Mouse (Mus musculus): Measurements from ENCODE around the gene Mcm10.

Gene Mcm10

GRCm38 (mm10) chr2:5032665-5033064 is 20.1 kb upstream of the Mcm10 start:
- DNase-seq (ENCODE audit: low spot score) = no peak

DNA sequence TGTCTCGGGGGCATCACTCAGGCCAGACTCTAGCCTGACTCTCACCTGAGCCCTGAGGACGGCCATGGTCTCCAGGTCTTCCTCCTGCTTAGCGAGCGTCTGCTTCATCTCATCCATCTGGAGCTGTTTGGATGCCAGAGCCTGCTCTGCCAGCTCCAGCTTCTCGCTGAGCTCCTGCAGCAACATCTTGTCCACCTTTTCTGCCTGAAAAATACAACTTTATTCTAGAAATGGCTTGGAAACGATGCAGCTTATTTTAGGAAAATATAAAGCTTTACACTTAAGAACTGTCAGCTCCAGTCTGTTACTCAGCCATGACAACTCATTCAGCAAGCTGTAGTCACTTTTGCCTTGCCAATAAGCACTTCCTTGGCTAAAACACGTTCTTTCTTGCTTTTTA is 18.6 kb upstream of the Mcm10 start:
- DNase-seq (ENCODE audit: low spot score) = no peak

DNA sequence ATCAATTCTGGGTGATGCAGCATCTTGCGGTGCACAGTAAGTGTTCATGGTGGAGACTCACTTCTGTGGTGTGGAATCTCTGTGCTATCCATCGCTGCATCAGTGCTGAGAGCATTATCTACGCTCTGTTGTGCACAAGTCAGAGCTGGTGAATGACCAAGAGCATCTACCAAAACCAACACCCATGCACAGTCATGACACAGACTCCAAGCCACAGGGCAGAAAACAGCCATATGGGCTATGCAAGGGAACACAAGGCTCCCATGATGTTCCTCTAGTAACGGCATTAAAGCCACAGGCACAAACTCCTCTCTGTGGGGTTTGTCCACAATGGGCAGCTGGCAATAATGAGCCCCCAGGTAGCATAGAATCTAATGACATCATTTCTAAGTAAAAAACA is 17.2 kb upstream of the Mcm10 start:
- no peak for DNase-seq (ENCODE audit: low spot score)

- no peak for DNase-seq (ENCODE audit: low spot score)
Measured at GRCm38 (mm10) chr2:5028047-5028446, 15.5 kb upstream of the Mcm10 start.

GRCm38 (mm10) chr2:5027057-5027456 is 14.5 kb upstream of the Mcm10 start:
- no peak for DNase-seq (ENCODE audit: low spot score)

GRCm38 (mm10) chr2:5025162-5025733 is 12.7 kb upstream of the Mcm10 start:
- no peak for DNase-seq (ENCODE audit: low spot score)

DNA sequence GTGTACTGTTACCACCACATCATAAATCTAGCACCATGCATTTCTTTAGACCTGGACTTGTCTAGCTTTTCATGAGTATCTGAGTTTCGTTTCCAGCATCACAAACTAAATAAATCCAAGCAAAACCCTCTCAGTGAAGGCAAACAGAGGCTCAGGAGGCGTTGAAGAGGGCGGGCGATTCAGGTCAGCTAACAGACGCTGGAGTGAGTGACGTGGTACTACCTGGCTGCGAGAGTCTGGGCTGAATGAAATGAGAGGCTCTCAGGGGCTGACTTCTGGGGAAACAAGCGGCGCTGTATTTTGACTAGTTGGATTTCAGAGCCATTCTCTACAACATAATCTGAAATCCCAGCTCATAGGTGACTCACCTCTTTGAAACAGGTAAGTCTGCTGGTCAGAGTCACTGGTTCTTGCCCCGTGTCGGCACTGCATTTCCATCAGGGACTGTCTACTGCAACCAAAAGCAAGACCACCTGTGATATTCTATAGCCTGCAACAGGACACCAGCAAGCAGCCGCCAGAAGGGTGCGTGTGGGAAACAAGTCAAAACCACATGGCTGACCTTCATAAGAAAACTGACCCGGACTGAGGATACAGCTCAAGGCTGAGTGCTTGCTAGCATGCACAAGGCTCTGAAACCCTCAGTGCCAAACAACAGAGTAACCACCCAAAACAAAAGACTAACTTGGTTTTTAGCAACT is 11.3 kb upstream of the Mcm10 start:
- DNase-seq (ENCODE audit: low spot score) = no peak

DNA sequence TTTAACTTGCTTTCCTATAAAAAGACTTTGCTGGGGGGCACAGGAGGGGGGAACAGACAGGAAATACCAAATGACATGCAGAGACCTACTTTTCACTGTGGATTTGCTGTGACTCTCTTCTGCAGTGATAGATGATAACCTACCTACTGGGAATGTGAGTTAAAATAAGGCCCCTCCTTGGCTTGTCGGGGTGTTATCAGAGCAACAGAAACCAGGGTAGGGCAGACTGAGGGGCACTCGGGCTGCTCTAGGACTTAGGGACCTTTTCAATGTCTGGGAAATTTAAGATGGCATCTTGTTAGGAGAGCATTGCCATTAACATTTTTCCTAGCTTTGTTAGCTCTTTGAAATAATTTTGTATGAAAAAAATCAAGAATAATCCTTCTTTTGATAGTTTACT is 10.7 kb upstream of the Mcm10 start:
- DNase-seq (ENCODE audit: low spot score) = no peak

GRCm38 (mm10) chr2:5019708-5020107 is 7.1 kb upstream of the Mcm10 start:
- DNase-seq (ENCODE audit: low spot score) = peak; percentile 56

DNA sequence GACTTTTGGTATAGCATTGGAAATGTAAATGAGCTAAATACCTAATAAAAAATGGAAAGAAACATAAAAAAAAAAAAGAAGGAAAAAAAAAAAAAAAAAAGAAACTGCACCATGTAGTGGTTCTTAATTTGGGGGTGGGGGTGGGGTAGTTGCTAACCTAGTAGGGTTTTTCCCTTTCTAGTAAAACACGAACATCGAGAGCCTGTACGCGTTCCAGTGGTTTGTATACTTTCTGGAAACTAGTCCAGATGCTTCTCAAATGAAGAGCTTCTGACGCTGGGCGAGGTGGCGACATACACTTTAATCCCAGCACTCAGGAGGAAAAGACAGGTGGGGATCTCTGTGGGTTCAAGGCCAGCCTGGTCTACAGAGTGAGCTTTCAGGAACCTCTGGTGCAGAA is 4.3 kb upstream of the Mcm10 start:
- DNase-seq (ENCODE audit: low spot score) = no peak

- DNase-seq (ENCODE audit: low spot score) = no peak
Measured at GRCm38 (mm10) chr2:5015527-5015926, 2.9 kb upstream of the Mcm10 start.

GRCm38 (mm10) chr2:5014616-5015015 is 2.0 kb upstream of the Mcm10 start:
- no peak for DNase-seq (ENCODE audit: low spot score)

GRCm38 (mm10) chr2:5011898-5012490 is 597 bp downstream of the Mcm10 start:
- DNase-seq (ENCODE audit: low spot score) = no peak

DNA sequence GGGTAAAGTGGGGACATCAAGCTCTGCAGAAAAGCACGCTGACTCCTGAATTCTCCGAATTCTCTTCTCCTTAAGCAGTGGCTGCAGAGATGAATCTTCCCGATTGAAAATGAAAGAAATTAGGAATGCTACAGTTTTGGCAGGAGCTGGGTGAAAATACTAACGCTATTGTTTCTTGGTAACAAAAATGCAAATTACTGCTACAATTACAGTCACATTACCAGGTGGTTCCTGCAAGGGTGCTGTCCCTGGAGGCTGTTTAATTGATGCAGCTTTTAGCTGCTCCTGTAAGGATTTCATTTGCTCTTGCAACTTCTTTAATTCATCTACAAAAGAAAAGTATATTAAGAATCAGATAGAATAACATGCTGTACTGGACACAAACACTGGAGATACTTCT is 5.5 kb downstream of the Mcm10 start:
- DNase-seq (ENCODE audit: low spot score) = no peak

DNA sequence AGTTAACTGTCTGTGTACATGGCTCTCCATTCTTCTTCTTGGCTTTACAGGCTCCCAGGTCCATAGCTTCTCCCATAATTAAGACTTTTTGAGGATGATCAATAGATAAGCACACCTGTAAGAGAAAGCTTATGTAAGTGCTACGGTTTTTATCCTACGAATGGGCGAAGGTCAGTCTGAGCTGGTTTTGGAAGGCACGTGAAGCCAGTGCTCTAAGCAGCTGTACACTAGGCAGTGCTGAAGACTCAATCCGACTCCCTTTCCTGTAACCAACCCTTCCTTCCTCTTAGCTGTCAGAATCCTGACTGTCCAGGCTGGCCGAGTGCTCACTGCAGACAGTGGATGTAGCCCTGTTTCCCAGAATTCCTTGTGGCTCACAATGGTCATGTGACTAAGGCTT is 11.3 kb downstream of the Mcm10 start:
- DNase-seq (ENCODE audit: low spot score) = no peak

DNA sequence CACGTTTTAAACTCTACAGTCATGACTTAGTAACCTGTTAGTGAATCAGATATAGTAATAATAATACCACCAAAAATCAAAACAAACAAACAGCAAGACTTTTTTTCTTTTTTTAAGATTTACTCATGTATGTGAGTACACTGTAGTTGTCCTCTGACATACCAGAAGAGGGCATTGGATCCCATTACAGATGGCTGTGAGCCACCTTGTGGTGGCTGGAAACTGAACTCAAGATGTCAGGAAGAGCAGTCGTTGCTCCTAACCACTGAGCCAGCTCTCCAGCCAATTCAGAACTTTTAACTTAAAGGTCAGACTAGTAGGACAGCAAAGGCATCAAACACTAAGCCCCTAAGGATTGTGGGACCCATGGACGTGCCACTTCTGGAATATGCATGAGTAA is 13.7 kb downstream of the Mcm10 start:
- DNase-seq (ENCODE audit: low spot score) = no peak

GRCm38 (mm10) chr2:4996421-4996824 is 16.2 kb downstream of the Mcm10 start:
- no peak for DNase-seq (ENCODE audit: low spot score)

- no peak for DNase-seq (ENCODE audit: low spot score)
Measured at GRCm38 (mm10) chr2:4995646-4996045, 16.9 kb downstream of the Mcm10 start.

GRCm38 (mm10) chr2:4994436-4994835 is 18.2 kb downstream of the Mcm10 start:
- no peak for DNase-seq (ENCODE audit: low spot score)

DNA sequence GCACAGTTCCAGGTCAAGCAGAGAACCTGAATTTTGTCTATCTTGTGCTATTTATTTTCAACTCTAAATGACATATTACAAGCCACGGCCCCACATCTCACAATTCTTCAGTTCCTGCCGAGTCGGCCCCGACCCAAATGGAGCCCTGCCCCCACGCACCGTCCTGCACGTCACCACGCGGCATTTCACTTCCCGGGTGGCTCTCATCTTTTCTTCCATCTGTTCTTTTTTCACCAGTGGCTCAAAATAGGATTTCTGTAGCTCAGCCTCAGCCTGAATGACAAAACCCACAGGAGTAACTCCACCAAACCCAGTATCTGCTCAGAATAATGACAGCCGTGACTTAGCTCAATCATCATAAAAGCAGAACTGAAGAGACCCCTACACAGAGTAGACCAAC is 19.0 kb downstream of the Mcm10 start:
- DNase-seq (ENCODE audit: low spot score) = no peak

DNA sequence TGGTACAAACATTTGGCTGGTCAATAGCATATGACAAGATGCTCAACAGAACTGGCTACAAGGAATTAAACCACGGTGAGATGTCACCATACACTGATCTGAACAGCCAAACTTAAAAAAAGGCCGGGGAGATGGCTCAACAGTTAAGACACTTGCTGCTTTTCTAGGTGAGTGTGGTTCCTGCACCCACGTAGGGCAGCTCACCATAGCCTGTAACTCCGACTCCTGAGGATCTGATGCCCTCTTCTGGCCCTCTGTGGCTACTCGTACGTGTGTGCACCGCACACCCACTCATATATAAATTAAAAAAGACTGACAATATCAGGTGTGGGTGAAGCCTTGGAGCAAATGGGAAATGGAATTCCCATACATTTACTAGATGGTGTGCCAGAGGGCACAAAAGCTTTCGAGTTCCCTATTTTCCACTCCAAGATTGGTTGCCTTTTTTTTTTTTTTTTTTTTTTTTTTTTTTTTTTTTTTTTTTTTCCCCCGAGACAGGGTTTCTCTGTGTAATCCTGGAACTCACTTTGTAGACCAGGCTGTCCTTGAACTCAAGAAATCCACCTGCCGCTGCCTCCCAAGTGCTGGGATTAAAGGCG is 23.7 kb downstream of the Mcm10 start:
- no peak for DNase-seq (ENCODE audit: low spot score)

DNA sequence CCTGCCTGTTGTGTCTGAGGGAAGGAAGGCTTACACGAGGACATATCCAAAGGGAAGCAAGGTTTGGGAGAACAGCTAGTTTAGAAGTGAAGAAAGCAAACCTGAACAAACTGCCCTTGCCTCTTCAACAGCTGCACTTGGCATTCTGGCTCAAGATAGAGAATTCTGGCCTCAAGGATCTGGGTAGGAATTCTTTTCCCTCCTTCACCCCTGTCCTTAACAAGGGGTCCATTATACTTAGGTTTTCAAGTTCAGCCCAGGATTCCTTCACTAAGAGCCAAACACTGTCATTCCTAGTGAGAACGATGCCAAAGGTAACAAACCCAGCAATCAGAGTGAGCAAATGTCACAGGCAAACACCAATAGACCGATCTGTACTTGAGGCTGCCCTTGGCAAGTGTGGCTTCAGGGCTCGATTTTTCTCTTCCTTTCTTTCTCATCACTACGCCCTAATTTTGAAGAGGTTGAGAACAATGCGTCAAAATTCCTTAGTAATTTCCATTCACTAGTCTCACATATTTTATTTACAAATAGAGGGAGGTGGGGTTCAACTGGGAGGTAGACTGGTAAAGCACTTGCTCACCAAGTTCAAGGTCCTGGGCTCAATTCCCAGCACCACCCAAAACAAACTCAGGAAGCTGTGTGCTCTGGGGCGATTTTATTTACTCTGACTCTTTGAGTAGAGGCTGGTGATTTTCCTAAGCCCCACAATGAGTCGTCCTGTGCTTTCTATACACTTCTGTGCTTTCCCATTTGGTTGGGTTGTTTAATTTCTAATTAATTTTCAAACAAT is 25.0 kb downstream of the Mcm10 start:
- no peak for DNase-seq (ENCODE audit: low spot score)

GRCm38 (mm10) chr2:4986798-4987197 is 25.8 kb downstream of the Mcm10 start:
- DNase-seq (ENCODE audit: low spot score) = no peak

Measured in MN1 (cell line).